Mouse (Mus musculus) kidney, postnatal 4 days (tissue): ENCODE results near the gene Plxdc1.

ENCODE experiments used
- DNase-seq, 2 experiments: peaks; one replicate each; pipeline ENCODE4 v3.0.0; 2021; ENCODE audit warnings: mixed read lengths in 2 of 2

The Plxdc1 gene

GRCm38 (mm10) chr11:97987551-97988526, 1.6 kb upstream of the Plxdc1 start:
- peak; percentile 96 to 98 for DNase-seq

DNA sequence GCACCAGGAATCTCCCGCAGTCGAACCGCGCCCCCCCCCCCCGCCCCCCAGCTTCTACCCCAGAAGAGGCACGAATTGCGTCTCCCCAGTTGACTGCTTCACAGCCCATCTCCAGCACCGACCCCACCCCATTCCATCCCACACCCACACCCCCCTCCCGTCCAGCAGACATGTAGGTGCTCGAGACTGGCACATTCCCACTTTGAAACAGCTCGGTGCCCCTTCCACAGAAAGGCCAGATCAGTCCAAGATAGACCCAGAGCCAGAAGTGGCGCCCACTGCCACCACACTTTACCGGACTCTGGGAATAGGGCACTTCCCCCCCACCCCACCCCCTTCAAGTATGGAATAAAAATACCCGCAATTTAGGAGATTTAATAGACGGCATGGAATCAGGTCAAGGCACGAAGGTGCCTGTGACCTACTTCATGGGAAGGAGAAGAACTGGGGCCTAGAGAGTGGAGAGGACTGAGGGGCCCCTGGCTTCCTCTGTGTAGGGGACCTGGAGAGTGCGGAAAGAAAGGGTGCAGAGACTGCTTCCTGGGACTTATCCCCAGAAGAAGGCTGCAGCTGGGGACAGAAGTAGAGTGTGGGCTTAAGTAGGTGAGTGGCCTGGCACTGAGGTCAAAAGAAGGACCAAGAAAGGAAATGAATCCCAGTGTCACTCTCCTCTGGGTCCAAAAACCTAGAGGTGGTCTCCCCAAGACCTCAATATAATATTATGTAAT, 658 bp upstream of the Plxdc1 start:
- DNase-seq, result no peak

DNA sequence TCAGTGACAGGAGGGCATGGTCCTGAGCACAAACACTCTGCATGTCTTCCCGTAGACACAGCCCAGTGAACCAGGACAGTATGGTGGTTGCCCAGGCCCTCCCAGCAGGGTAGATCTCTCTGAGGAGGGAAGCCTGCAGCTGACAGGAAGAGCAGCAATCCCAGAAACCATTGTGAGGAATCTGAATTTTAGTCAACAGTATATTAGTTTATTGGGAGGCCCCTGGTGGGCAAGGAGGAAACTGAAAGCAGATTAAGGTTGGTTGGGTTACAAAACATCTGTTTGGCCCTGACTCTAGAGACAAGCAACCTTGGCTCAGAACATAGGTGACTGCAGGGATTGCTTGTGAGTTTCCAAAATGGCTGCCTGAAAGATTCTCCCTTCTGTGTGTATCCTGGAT, 2.3 kb downstream of the Plxdc1 start:
- DNase-seq, result no peak

DNA sequence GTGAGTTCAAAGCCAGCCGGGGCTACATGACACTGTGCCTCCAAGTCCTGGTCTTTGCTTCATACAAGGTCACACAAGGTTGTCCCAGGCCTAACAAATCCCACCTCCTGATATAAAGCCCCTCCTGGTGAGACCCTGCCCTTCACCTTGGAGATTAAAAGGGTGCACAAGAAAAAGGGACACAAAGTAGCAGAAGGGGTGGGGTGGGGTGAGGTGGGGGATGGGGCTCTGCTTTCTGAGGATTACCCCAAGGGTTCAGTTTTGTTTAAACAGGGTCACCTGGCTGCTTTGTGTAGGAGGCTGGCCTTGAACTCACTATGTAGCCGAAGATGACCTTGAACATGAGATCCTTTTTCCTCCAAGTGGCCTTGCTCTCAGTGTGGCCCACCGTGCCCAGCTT, 2.7 kb downstream of the Plxdc1 start:
- DNase-seq, result no peak

- DNase-seq, result no peak
These were observed 3.5 kb downstream of the Plxdc1 start for GRCm38 (mm10) chr11:97982721-97983120.

- no peak for DNase-seq
These were observed 5.7 kb downstream of the Plxdc1 start for GRCm38 (mm10) chr11:97980531-97980966.

DNA sequence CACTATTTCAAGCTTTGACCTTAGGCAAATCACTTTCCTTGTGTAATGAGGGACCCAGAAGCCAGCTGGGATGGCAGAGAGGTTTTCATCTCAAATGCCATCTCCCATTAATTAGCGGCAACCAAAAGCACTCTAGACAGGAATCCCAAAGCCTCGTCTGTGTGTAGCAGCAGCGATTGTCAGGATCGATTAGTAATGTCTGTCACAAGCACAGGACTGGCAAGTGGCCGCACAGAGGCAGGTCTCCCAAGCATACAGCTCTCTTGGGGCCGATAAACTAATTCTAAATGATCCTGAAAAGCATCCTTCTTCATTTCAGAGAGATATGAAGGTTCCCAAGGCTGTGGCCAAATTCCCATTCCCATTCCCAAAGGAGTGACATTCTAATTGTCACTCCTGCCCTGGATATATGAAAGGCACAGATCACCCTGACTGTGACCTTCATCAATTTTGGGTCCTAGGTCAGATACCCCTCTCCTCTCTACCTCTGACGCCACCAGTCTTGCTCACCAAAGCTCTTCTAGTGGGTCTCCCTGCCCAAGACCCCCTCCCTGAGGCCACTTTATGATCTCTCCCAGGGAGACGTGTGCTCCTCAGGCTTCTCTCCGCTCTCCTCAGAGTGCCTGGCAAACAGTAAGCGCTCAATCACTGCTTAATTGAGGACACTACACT, 6.3 kb downstream of the Plxdc1 start:
- no peak for DNase-seq

DNA sequence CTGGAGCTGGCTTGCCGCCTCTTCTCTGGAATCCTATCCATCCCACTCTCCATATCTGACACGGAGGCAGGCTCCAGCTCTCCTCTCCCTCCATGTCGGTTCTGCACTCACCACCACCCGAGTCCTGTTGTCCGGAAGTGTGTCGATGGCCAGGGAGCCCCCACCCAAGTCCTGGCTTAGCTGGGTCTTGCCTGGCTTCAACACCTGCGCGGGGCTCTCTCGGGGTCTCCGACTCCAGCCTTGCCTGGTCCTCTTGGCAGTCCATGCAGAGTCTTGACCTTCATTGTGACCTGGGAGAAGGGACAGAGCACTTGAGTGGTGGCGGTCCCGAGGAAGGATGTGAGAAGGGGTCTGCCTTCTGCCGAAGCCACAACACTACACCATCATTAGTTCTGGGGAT, 7.9 kb downstream of the Plxdc1 start:
- DNase-seq, result no peak

- no peak for DNase-seq
These were observed 8.4 kb downstream of the Plxdc1 start for GRCm38 (mm10) chr11:97977797-97978196.

- no peak for DNase-seq
These were observed 11.5 kb downstream of the Plxdc1 start for GRCm38 (mm10) chr11:97974746-97975145.

GRCm38 (mm10) chr11:97974141-97974540, 12.1 kb downstream of the Plxdc1 start:
- DNase-seq, result no peak

DNA sequence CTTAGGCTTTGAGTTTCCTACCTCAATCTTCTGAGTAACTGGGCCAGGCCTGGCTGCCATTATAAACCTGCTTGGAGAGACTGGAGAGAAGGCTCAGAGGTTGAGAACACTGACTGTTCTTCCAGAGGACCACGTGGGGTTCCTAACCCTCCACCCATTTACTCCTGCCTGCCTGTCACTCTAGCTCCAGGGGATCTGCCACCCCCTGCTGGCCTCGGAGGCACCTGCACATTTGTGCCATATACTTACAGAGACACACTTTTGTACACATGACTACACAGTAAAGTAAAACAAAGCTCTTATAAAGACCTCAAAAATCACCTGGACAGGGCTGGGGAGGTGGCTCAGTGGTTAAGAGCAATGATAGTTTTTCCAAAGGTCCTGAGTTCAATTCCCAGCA, 13.8 kb downstream of the Plxdc1 start:
- DNase-seq, result no peak

DNA sequence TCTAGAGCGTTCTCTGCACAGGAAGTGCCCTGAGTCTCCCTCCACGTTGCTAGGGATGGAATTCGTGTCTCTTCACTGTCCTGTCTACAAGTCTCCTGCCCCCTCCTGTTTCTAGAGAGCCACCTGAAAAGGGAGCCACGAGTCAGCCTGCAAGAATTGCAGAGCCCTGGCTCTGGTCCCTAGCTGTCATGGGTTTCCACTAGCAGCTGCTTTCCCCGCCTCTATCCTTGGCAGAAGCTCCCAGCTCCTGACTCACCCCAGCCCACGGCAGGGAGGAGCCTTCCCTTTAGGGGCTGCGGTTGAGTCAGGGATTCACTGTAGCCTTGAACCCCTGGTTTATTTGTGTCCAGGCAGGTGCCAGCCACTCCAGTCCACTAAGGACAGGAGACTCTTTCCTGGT, 15.0 kb downstream of the Plxdc1 start:
- peak; percentile 47 to 60 for DNase-seq

GRCm38 (mm10) chr11:97970771-97971170, 15.5 kb downstream of the Plxdc1 start:
- DNase-seq, result no peak

- DNase-seq, result no peak
These were observed 17.9 kb downstream of the Plxdc1 start for GRCm38 (mm10) chr11:97968385-97968784.

DNA sequence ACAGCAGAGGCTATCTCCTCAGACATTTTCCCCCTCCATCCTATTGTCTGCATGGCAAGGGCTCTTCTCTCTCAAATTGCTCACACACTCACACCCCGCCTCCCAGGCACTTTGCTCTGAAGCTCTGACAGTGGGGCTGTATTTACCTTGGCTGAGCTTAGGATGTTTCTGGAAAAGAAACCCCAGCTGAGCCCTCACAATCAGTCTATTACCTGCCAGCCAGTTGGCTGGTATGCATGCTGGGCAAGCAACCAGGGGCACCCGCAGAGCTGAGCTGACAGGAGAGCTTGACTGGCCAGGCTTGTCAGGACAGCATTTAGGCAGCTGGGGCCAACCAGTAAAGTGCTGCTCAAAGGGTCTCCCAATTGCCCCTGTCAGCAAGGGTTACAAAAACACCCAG, 19.1 kb downstream of the Plxdc1 start:
- no peak for DNase-seq

DNA sequence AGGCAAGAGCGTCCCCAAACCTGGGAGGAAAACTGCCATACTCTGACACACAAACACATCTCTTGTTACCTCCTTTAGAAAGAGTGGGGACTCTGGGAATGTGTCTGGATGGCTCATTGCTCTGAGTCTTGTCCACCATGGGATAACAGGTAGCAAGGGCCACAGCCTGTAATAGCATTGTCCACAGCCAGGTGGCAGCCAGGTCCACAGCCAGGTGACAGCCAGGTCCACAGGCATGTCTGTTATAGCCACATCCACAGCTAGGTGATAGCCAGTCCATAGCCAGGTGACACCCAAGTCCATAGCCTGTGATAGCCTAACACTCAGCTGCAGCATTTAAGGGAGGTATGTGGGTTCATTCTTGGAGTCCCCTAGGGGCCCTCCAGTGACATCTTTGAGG, 25.3 kb downstream of the Plxdc1 start:
- peak; percentile 54 to 57 for DNase-seq

- DNase-seq, result peak in 1 of 2 experiments; percentile 38
These were observed 27.0 kb downstream of the Plxdc1 start for GRCm38 (mm10) chr11:97959300-97959680.

GRCm38 (mm10) chr11:97958641-97959299, 27.5 kb downstream of the Plxdc1 start:
- DNase-seq, result no peak

DNA sequence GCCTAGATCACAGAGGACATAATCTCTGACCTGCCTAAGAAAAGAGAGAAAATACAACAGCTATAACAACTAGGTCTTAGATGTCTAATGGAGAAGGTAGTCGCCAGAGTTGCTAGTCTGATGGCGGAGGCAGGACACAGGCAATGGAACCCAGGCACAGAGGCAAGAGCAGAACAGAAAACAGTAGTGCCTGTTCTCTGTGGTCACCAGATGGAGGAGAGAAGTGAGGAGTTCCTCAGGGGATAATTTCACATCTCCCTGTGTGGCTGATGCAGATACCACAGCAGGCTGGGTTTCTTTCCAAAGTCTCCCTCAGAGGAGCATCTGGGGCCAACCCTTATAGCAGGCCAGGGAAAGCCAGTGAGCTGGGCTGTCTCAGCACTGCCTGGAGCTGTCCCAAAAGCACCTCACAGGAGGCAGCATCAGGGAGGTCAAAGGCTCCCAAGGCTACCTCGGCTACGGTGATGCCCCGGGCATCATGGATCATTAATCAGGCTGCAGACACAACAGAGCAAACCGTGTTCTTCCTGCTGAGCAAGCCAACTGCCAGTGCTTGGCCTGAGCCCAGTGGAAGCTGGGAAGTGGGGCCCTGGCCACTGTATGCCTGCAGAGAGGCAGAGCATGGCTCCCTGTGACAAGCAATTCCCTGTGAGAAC, 29.2 kb downstream of the Plxdc1 start:
- peak; percentile 57 to 74 for DNase-seq

- no peak for DNase-seq
These were observed 30.3 kb downstream of the Plxdc1 start for GRCm38 (mm10) chr11:97955915-97956314.
